Comparison of ENCODE assay signal across 28 mouse cellular contexts in genomic region chr11:104646611-104647010, GRCm38 (mm10). TPM values are rescaled to one million over a fixed set of nuclear protein-coding genes. Genes with fewer than 3 reads are reported as not detected.
DNase-seq lines count a peak whose midpoint lies in the region; ATAC-seq and TF ChIP-seq lines count a peak whose summit lies in the region.
"Had no signal": no experiment of that assay in that cellular context is flagged by ENCODE, and none has a peak within 500 bp of the region (broad histone marks: within the 10 kb centered on the region; RNA-seq: fewer than 3 reads in every experiment).

No protein-coding gene starts in this region.

- peaks cover 4% of the 10 kb centered on the region; the same call in 1 of the 2 replicates for H3K9me3 ChIP-seq in heart, embryonic 12.5 days (replicated peaks)
- H3K9me3 ChIP-seq in lung, embryonic 14.5 days (ENCODE audit: low read depth, low read length): no peaks in the 10 kb centered on the region
- H3K9me3 ChIP-seq: heart, embryonic 15.5 days; hindbrain, embryonic 15.5 days; limb, embryonic 12.5 days; midbrain, embryonic 13.5 days; neural tube, embryonic 12.5 days had no signal

- 85% methylated on average over 5 of the region's 5 CpGs for WGBS in heart, embryonic 12.5 days
- WGBS in lung, embryonic 14.5 days: 81% methylated on average over 5 of the region's 5 CpGs
- 81% methylated on average over 4 of the region's 5 CpGs for WGBS in macrophage (ENCODE audit: missing documents)

- no peaks in the 10 kb centered on the region for H3K27me3 ChIP-seq in heart, embryonic 12.5 days (replicated peaks)
- H3K27me3 ChIP-seq in lung, embryonic 14.5 days (ENCODE audit: insufficient read depth, low read length): no peaks in the 10 kb centered on the region
- H3K27me3 ChIP-seq: heart, embryonic 15.5 days; hindbrain, embryonic 15.5 days; midbrain, embryonic 13.5 days; neural tube, embryonic 12.5 days had no signal

- DNase-seq in heart, adult 18-20 months: no peak
- DNase-seq in lung, embryonic 14.5 days: no peak
- no peak for DNase-seq in lung, postnatal 36 days
- no peak for DNase-seq in retina, embryonic 14.5 days (ENCODE audit: low spot score)
- DNase-seq: adrenal gland, adult 2 months; cerebellum, adult 8-10 months; forebrain, postnatal 0 days; gastrocnemius, postnatal 25 days; heart, postnatal 36 days; kidney, adult 8-10 months; kidney, postnatal 14 days; right cerebral cortex, postnatal 4 days; thymus, postnatal 14 days had no signal

- H3K4me2 ChIP-seq in heart, embryonic 12.5 days: no peak overlapping the region
- H3K4me2 ChIP-seq in lung, embryonic 14.5 days: no peak overlapping the region
- H3K4me2 ChIP-seq: heart, embryonic 15.5 days; hindbrain, embryonic 15.5 days; limb, embryonic 12.5 days; midbrain, embryonic 13.5 days; neural tube, embryonic 12.5 days had no signal

- H3K9ac ChIP-seq in heart, embryonic 12.5 days: no peak overlapping the region
- H3K9ac ChIP-seq in lung, embryonic 14.5 days: no peak overlapping the region
- H3K9ac ChIP-seq: forebrain, postnatal 0 days; heart, embryonic 15.5 days; hindbrain, embryonic 15.5 days; limb, embryonic 12.5 days; liver, embryonic 14.5 days; midbrain, embryonic 13.5 days; neural tube, embryonic 12.5 days had no signal

- H3K4me3 ChIP-seq in heart, embryonic 12.5 days: no peak overlapping the region
- no peak overlapping the region for H3K4me3 ChIP-seq in lung, embryonic 14.5 days (ENCODE audit: low read depth, low read length)
- no peak overlapping the region for H3K4me3 ChIP-seq in macrophage (ENCODE audit: inconsistent target)
- H3K4me3 ChIP-seq: heart, embryonic 15.5 days; hindbrain, embryonic 15.5 days; limb, embryonic 12.5 days; midbrain, embryonic 13.5 days; neural tube, embryonic 12.5 days had no signal

- no peak overlapping the region for H3K27ac ChIP-seq in heart, embryonic 12.5 days (ENCODE audit: poor library complexity, severe bottlenecking)
- H3K27ac ChIP-seq in lung, embryonic 14.5 days (ENCODE audit: low read depth): no peak overlapping the region
- peak overlapping the region; percentile 69 for H3K27ac ChIP-seq in macrophage
- H3K27ac ChIP-seq: heart, embryonic 15.5 days; limb, embryonic 12.5 days; liver, embryonic 14.5 days; midbrain, embryonic 13.5 days; neural tube, embryonic 12.5 days had no signal

- H3K4me1 ChIP-seq in heart, embryonic 12.5 days (replicated peaks): peaks cover 10% of the 10 kb centered on the region; the same call in 1 of the 2 replicates
- no peaks in the 10 kb centered on the region for H3K4me1 ChIP-seq in lung, embryonic 14.5 days (ENCODE audit: insufficient read depth)
- H3K4me1 ChIP-seq: heart, embryonic 15.5 days; hindbrain, embryonic 15.5 days; limb, embryonic 12.5 days; midbrain, embryonic 13.5 days; neural tube, embryonic 12.5 days had no signal

- TF ChIP-seq CTCF in lung, embryonic 14.5 days (IDR thresholded peaks at IDR 0.05; ENCODE audit: low read depth): no peak

- 0 out of 2 replicates have a peak, but pooled peaks have one; percentile 4 for ATAC-seq in heart, embryonic 12.5 days (ENCODE audit: insufficient number of reproducible peaks, low FRiP score)
- ATAC-seq in lung, embryonic 14.5 days (ENCODE audit: insufficient read depth): 0 out of 2 replicates have a peak, but pooled peaks have one; percentile 8
- ATAC-seq in erythroblast, adult 5-6 weeks (replicated peaks; ENCODE audit: low FRiP score, poor library complexity, severe bottlenecking): no peak
- ATAC-seq: forebrain, postnatal 0 days; lung, postnatal 0 days; midbrain, embryonic 13.5 days had no signal

- 0 out of 2 replicates have a peak, but pooled peaks cover 5% of the 10 kb centered on the region for H3K36me3 ChIP-seq in heart, embryonic 12.5 days
- H3K36me3 ChIP-seq in lung, embryonic 14.5 days (ENCODE audit: insufficient read depth): no peaks in the 10 kb centered on the region
- H3K36me3 ChIP-seq in macrophage (ENCODE audit: inconsistent target): no peaks in the 10 kb centered on the region
- H3K36me3 ChIP-seq: heart, embryonic 15.5 days; hindbrain, embryonic 15.5 days; limb, embryonic 12.5 days; midbrain, embryonic 13.5 days; neural tube, embryonic 12.5 days had no signal

- H3K79me2 ChIP-seq in macrophage (ENCODE audit: inconsistent target): no peaks in the 10 kb centered on the region

RNA-seq across cellular contexts. Expression of gene Itgb3, which starts 38.8 kb away (rescaled TPM):
- polyA plus RNA-seq in heart, embryonic 12.5 days (2016; fragmentation: Nextera tagmentation; extraction: Ambion mirVana): 9.6 and 11.9 TPM in 2 replicates
- 1 to 10 TPM; 3.6 to 4.5 TPM for total RNA-seq in heart, adult 18-20 months (2021)
- polyA plus RNA-seq in lung, embryonic 14.5 days (2014; fragmentation: Nextera tagmentation; extraction: Ambion mirVana): 1.9 and 2.1 TPM in 2 replicates
- 10 to 100 TPM in 8 of 26 experiments, 1 to 10 TPM in 10, under 1 TPM in 8; 0.40 to 21.5 (median 1.8) TPM for total RNA-seq in macrophage (2018; cell fraction: chromatin; rRNA removed)
- total RNA-seq in macrophage (2018; cell fraction: cytosol; rRNA removed): 10 to 100 TPM in 13 of 26 experiments, 1 to 10 TPM in 5, under 1 TPM in 8; 0.32 to 24.7 (median 7.0) TPM
- total RNA-seq in macrophage (2018; cell fraction: nucleus; rRNA removed): 10 to 100 TPM in 12 of 26 experiments, 1 to 10 TPM in 14; 1.4 to 31.6 (median 4.6) TPM
- 5.8 to 15.4 TPM (median 7.0 TPM) in 3 replicates for polyA plus RNA-seq in macrophage (2018)
- 0.84 and 4.2 TPM in 2 replicates for total RNA-seq in erythroblast, adult 5-6 weeks (2015; ENCODE audit: low replicate concordance)
- total RNA-seq in erythroblast, adult 5-6 weeks (2017; ENCODE audit: low replicate concordance): 3.0 and 3.1 TPM in 2 replicates

RNA-seq across cellular contexts. Expression of gene Gm11639, which starts 38.9 kb away (rescaled TPM):
- 0.01 TPM in 1 of 2 replicates, not detected in the other for polyA plus RNA-seq in heart, embryonic 12.5 days (2016; fragmentation: Nextera tagmentation; extraction: Ambion mirVana)
- total RNA-seq in heart, adult 18-20 months (2021): under 1 TPM; 0.02 to 0.03 TPM
- polyA plus RNA-seq in lung, embryonic 14.5 days (2014; fragmentation: Nextera tagmentation; extraction: Ambion mirVana): not detected in 2 replicates
- total RNA-seq in macrophage (2018; cell fraction: chromatin; rRNA removed): under 1 TPM in 12 of 26 experiments, not detected in 14; 0.04 to 0.20 (median 0.08) TPM
- total RNA-seq in macrophage (2018; cell fraction: cytosol; rRNA removed): not detected
- under 1 TPM in 1 of 26 experiments, not detected in 25; 0.05 TPM for total RNA-seq in macrophage (2018; cell fraction: nucleus; rRNA removed)
- not detected in 3 replicates for polyA plus RNA-seq in macrophage (2018)
- total RNA-seq in erythroblast, adult 5-6 weeks (2015; ENCODE audit: low replicate concordance): not detected in 2 replicates
- not detected in 2 replicates for total RNA-seq in erythroblast, adult 5-6 weeks (2017; ENCODE audit: low replicate concordance)
- total RNA-seq: common myeloid progenitor, adult 5-6 weeks; megakaryocyte progenitor cell, adult 5-6 weeks; MEL had no signal
- polyA plus RNA-seq: adrenal gland, adult 2 months; C2C12; forebrain, embryonic 11.5 days; limb, embryonic 12.5 days; midbrain, embryonic 13.5 days had no signal
